Mouse (Mus musculus): ENCODE measurements at regions not wholly inside any gene's neighbourhood (a gene's known extent, or its start where the extent isn't known, plus 50 kb on each side); places are given as distances from the start of the nearest gene placed in this dataset.

DNA sequence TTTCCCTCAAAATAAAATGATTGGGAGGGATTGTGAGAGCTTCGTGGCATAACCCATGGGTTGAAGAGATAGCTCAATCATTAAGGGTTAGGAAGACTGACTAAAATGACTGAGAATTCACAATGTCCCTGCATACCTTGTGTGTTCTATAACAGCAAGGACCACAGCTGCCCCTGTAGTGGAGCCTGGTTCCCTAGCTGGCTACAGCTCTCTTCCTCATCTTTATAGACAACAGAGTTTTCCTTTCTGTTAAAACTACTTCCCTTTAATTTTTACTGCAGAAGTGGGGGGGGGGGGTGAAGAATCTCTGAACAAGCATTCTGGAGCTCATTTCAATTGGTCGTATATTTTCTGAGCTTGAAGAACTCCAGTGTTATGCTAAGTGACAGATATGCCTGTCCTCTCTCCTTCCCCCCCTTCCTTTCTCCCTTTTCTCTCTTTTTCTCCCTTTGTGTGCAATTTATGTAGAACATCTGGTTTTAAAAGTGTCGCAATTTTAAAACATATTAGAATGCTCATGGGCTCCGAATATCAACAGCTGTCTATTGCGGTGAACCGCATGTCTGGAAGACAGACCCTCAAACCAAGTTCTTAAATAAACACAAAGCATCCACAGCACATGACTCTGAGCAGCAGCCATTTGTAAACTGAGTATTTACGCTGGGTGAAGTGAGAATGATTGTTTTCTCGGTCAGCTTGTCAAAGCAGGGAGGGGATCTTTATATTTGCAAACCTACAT lies 222.0 kb upstream of the Maf start:
- DNase-seq (ENCODE audit: low spot score in 2 of 2), result no peak

DNA sequence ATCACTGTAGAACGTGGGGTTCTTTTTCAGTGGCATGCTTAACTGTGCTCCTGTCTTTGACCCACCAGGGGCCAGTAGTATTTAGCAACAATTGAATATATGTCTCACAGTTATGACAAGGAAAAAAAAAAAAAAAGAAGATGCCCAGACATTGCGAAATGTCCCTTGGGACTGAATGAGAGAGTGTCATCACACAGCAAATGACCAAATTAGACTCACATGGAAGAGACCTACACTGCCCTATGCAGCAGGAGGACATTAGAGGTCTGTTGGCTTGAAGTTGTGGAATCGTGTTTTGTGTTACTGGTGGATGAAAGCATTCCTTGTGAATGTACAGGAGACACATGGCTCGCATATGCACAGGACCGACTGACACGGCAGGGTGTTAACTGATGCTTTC lies 214.3 kb upstream of the Maf start:
- DNase-seq (ENCODE audit: low spot score in 2 of 2), result no peak

DNA sequence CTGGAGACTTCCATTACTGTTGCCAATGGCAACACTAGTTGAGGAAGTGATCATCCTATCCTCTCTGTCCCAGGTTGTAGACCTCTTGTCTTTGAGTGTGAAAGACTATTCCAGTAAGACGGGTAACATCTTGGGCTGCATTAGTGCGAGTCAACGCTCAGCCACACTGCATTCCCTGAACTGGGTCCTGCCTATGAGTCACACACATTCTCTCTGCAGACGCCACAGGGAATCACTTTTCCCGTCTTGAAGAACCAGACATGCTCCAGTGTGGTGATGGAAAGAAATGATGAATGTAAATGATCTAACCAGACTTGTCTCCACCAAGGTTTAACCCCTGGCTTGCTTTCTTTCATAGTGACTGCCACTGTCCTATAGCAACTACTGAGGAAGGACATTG lies 199.1 kb upstream of the Maf start:
- DNase-seq (ENCODE audit: low spot score in 2 of 2), result no peak

DNA sequence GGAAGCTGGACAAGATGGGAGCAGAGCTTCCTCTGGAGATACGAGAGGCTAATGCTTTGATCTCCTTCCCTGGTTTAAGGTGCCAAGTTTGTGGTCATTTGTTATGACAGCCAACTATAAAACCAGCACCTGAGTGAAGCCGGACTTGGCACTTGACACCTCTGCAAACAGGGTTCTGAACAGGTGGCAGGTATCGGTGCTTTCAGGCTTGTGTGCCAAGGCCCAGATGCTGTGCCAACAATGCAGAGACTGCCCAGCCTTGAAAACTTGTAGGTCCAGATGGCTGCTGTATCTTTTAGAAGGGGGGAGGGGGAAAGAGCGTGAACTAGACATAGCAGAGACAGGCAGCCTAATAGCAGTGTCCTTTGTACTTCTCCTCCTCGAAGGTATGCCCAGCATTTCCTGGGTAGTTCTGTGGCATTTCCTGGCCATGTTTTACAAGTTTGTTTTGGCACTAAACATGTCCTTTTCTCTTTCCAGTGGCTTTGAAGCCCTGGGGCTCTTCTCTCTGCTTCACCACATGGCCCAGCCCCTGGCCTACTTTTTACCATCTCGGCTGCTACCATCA lies 196.3 kb upstream of the Maf start:
- no peak for DNase-seq (ENCODE audit: low spot score in 2 of 2)

DNA sequence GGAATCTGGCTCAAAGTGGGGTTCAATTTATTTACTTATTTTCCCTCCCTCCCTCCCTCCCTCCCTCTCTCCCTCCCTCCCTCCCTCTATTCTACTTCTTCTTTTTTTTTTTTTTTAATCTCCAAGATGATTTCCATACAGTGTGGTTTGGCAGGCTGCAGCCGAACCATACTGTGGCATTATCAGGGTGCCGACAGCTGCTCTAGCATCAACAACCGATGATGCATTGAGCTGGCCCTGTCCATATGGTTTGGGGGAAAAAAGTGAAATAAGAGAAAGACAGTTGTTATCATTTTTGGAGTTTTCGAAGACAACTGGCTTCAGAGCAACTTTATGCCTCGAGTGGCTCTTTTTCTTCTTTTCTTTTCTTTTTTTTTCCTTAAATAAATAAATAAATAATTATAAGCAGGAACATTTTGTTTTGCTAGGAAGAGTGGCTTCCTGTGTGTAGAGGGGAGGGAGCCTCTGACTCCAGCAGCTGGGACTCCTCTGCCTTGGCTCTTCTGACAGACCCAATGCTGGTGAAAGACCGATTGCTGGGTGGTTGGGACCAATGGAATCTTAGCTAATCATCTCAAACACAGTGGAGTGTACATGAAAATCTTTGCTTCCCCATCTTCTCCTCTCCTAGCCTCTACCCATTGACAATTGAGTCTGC lies 190.1 kb upstream of the Maf start:
- no peak for DNase-seq (ENCODE audit: low spot score in 2 of 2)

DNA sequence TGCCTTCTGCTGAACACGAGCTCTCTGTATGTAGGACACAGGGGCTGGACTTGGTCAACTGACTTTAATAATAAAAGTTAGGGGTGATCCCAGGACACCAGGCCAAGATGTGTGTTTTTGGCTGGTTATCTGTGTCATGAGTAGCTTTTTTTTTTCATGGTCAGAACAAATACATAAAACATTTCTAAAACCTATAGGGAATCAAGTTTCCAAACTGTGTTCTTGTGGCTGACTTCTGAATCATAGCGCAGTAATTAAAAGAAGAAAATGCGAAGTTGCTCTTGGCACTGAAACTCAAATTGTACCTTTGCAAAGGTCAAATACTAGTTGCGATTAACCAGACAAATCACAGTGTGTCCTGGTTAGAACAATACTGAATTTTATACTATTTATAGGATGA lies 189.5 kb upstream of the Maf start:
- DNase-seq (ENCODE audit: low spot score in 2 of 2), result no peak

DNA sequence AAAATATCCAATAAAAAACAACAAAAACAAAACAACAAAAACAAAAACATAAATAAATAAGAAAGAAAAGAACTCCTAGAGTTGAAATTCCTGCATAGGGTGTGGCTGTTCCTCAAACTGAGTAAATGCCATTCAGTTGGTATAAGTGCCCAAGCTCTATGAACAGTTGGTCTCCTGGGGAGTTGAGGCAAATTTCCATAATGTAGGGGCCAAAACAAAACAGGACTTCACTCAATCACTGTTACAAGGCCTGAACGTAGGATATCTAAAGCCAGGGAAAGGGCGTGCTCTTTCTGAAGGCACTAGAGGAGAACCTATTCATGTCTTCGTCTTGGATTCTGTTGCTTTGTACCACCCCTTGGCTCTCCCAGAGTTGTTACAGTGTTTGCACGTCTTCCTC lies 188.5 kb upstream of the Maf start:
- DNase-seq (ENCODE audit: low spot score in 2 of 2), result no peak

DNA sequence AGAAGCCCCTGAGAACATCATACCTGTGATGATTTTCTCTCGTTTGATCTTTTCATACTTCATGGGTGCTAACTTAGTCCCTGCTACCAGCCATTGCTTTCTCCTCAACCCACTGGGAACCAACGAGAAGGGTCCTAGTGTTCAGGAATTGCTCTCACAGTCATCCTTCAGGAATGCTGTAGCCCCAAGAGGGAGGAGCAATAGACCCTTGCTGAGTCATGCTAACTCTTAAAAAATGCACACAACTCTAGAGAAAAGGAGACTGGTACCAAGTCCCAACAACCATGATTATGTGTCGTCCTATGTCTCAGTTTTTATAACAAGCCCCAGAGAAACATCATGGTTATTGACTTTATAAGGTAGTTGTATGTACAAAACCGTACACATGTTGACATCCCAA lies 180.7 kb upstream of the Maf start:
- no peak for DNase-seq (ENCODE audit: low spot score in 2 of 2)

DNA sequence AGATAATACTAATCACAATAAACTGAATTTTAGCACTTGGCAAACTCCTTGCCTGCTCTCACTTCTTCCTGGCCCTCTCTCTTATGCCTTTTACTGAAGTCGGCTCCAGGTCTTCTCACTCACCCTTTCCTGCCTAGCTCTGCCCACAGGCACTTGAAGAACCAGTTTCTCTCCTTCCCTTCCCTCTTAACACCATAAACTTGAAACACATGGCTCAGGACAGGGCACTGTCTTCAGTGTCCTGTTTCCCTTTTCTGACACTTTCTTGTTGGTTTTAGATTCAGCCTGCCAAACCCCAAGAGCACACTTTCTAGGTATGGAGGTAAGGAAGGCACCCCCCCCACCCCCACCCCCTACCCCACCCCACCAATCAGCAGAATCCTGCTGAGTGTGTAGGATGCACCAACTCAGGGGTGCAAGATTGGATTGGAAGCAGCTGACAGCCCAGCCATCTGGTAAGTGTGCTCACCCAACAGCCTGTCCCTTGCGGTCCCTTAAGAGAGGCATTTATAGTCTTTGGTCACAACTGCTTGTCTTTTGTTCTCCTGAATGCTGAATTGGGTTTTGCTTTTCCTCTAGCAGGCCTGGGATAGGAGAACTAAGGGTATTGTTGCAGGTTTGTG lies 177.6 kb upstream of the Maf start:
- no peak for DNase-seq (ENCODE audit: low spot score in 2 of 2)

DNA sequence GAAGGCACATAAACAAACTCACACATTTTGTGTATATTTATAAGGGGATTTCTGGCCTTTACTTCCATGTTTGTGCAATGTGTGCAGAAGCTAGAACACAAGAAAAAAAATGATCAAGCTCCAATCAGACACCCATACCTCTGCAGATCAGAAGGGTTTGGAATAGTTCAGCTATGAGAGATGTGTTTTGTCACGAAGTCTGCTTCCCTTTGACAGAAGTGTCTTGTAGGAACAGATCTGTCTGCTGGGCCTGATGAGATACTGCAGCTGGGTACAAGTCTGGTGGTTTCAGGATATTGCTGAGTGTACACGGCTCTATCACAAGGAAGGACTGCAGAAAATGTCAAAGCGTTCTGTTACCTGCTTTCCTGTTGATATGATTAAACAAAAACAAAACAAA lies 176.2 kb upstream of the Maf start:
- no peak for DNase-seq (ENCODE audit: low spot score in 2 of 2)

DNA sequence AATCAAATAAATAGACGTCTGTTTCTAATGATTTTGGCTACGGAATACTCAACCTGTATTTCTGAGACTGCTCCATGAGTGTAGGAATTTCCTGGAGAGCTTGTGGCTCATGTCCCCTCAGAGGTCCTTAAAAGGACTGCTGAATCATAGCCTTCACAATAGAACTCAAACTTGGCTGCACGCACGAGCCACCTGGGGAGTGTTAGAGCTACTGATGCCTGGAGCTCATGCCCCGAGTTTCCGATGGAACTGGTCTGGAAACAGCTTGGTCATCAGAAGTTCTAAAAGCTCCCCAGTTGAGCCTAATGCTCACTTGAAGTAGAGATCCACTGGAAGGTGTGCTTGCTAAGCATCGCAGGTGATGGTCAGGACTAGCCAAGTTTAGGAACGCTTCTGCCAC lies 174.3 kb upstream of the Maf start:
- DNase-seq (ENCODE audit: low spot score in 2 of 2), result no peak

DNA sequence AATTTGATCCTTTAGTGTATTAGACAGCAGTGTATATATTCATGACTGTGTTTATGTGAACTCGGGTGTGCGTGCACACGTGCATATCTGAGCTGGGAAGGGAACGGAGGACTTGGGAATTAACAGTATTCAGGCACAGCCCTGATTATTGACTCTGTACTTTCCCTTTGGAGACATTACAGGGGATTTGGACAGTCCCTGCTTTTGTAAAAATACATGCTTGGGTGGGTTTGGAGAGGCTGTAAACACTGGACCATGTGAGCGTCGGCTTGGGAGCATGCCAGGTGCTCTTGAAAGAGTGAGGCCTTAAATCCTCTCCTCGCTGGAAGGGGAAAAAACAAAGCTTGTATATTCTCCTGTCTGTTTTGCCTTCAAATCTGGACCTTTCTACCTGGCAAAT lies 167.2 kb upstream of the Maf start:
- DNase-seq (ENCODE audit: low spot score in 2 of 2), result peak in 1 of 2 experiments; percentile 11

DNA sequence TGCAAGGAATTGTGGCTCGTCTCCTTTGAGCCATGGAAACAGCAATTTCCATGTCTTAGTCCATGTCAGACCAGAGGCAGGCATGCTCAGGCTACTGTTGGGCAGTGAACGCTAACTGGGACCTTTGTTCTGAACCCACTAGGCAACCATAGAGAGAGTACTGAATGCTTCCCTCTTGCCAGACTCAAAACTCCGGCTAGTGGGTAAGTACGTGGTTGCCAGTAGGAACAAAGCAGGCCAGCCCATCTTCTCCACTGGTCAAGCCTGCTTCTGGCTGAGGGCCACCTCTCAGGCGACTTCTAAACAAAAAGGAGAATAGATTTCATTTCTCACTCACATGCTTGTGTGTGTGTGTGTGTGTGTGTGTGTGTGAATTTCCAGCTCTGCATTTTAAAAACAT lies 163.8 kb upstream of the Maf start:
- DNase-seq (ENCODE audit: low spot score in 2 of 2), result no peak

DNA sequence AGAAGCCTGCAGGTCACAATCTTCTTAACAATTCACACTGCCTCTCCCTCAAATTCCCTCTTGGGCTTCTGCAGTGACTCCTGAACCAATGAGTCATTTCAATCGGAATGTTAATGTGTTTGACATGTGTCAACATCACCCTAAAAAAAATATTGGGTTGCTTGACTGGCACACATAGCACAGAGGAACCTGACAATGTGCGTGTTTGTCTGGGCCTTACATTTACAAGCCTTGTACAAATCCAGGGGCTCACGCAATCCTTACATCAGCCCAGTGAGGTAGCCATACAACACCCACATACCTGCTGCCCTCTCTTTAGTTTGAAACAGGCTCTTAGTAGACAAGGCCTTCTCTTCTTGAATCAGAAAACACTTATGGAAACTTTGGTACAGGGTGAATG lies 153.8 kb upstream of the Maf start:
- no peak for DNase-seq (ENCODE audit: low spot score in 2 of 2)

DNA sequence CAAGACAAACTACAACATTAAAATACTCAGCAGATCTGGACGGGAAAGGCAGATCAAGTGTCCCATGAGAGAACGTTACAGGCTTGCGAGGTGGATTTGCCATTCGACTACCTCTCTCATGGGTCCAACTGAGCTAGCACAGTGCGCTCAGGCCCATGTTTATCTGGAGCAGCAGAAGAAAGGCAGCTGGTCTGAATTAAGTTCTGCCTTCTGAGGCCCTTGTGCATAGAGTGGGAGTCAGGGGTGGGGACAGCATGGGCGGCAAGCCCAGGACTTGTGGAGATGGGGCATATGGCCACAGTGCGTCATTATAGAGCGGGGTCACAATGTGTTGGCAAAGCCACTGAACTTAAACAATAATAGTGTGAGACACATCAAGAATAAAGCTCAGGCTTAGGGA lies 151.8 kb upstream of the Maf start:
- no peak for DNase-seq (ENCODE audit: low spot score in 2 of 2)

DNA sequence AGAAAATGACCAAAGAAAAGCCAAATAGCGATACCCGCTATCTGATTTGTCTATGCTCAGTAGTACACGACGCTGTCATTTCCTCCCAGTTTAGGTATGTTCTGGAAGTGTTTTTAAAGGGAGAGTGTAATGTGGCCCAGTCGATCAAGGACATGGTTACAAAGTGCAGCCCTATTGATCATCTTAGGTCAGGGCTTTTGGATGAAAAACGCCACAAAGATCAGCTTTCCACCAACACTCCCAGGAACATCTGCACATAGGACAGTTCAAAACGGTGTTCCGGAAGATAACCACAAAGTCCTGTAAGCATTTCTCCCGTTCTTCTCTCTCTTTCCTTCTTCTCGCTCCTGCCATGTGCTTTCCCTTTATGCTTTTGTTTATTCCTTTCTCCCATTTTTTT lies 149.2 kb upstream of the Maf start:
- DNase-seq (ENCODE audit: low spot score in 2 of 2), result no peak

DNA sequence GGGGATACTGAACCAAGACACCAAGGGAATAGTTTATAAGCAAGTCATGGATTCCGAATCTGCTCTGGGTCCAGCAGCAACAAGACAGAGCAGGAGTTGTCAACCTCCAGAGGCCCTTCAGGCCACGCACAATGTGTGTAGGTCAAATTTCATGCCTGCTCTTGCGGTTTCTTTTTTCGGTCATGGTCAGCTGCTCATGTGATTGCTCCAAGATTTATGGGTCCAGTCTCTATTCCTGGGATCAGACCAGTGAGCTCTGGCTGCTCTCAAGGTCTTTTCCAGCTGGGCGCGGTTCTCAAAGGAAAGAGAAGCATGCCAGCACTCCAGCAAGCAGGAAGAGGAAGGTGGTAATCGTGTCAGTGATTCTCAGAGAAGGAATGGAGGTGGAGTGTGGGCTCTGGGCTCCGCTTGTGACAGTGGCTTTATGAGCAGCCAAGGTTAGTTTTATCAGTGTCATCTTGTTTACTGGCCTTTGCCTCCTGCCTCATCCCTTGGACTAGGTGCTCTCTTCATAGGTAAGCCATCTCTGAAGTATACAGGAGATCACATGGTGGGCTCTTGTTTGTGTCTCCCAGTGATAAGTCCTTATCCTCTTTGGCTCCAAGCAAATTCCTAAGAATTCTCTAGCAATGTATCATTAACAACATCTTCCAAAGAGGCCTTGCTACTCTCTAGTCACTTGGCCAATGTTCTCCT lies 148.5 kb upstream of the Maf start:
- DNase-seq (ENCODE audit: low spot score in 2 of 2), result no peak

DNA sequence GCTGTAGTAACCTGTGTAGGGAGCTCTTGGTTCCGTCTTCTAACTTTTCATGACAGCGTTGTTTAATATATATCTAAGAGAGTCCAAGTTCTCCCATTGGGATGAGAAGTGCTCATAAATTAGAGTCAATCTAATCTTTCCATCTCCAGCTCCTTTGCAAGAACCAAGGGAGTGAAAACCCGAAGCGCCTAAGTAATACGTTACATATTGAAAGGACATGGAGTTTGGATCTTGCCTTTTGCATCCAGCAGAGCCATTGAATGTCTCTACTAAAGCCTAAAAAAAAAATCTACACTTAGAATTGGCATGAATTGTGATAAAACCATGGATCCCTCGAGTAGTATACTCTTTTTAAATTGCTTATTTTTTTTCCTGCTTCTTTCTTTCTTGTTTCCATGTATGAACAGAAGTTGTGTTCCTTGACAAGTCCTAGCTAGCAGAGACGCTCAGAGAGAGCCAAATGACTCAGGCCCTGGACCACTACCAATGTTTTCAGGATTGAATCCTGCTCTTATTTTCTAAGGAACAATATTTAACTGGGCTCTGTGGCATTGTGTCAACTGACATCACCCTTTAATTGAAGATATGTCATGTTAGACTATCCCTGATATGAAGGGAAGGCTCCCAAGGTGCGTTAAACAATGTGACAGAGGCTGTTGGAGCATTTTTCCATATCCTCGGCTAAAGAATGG lies 146.8 kb upstream of the Maf start:
- DNase-seq (ENCODE audit: low spot score in 2 of 2), result no peak

DNA sequence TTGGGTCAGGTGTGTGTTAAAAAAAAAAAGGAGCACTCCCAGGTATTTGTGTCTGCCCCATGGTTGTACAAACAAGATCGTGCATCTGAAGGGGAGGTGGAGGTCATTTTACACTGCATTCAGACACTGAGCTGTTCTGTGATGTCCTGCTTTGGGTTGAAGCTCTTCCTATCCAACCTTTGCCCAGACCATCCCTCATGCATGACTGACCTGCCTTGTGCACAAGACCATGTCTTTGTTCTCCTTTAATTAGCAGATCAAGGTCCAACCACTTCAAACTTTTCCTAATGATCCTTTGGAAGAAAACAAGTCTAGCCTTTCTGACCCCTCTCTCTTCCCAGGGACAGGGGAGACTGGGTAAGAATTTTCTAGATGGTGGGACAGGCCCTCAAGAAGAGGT lies 143.0 kb upstream of the Maf start:
- no peak for DNase-seq (ENCODE audit: low spot score in 2 of 2)

DNA sequence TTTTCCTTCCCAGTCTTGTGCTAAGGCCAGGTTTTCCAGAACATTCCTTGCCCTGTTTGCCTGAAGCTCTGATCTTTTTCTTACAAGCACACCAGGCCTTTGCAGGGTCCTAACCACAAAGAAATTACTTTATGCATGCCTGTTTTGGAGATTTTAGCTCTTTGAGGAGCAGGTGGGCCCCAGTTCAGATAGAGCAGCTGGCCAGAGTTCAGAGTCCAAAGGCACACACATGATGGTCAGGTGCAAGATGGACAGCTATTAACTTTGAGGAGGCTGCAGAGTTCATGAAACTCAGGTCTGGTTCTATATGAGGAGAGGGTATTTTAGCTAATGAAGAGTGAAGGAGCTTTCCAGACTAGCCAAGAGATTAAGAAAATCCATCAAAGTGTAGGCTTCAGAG lies 125.8 kb upstream of the Maf start:
- DNase-seq (ENCODE audit: low spot score in 2 of 2), result no peak

DNA sequence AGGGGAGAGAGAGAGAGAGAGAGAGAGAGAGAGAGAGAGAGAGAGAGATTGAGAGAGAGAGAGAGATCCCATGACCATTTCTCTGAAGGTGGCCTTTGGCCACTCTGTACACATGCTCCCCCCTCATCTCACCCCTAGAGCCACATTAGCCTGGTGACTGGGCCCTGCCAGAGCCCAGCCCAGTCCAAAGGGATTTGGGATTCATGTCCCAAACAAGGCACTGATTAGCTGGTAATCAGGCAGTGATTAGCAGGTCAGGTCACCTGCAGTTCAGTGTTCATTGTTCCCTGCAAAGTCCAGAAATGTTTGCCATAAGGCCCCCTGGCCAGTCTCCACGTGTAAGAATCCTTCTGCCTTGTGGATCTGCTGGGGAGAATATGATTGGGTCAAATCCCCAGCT lies 124.1 kb upstream of the Maf start:
- DNase-seq (ENCODE audit: low spot score in 2 of 2), result no peak

Measured in frontal cortex, postnatal 10 days (tissue).